11 mouse cellular contexts compared by ENCODE assay signal in genomic region chr15:85698345-85699034, GRCm38 (mm10). TPM values are rescaled to one million over a fixed set of nuclear protein-coding genes. Genes with fewer than 3 reads are reported as not detected.
DNase-seq lines count a peak whose midpoint lies in the region; TF ChIP-seq lines count a peak whose summit lies in the region.
"Had no signal": no experiment of that assay in that cellular context is flagged by ENCODE, and none has a peak within 500 bp of the region (broad histone marks: within the 10 kb centered on the region; RNA-seq: fewer than 3 reads in every experiment).

No protein-coding gene starts in this region.

- H3ac ChIP-seq in myocyte (ENCODE audit: control insufficient read depth, insufficient read length), result no peak overlapping the region

- 49% methylated on average over 14 of the region's 14 CpGs for WGBS in heart, adult 2 months

- H3K9ac ChIP-seq in heart, adult 2 months (ENCODE audit: low read depth, low read length), result no peak overlapping the region; the same call in 1 of the 2 replicates
- H3K9ac ChIP-seq: liver, embryonic 15.5 days had no signal

- no peak for TF ChIP-seq CTCF in heart, adult 2 months (IDR thresholded peaks at IDR 0.05)
- TF ChIP-seq CTCF in left cerebral cortex, adult 2 months (IDR thresholded peaks at IDR 0.05), result no peak

- peaks cover 4% of the 10 kb centered on the region for H3K79me2 ChIP-seq in heart, adult 2 months (replicated peaks; ENCODE audit: control insufficient read depth, insufficient read depth, low read length)
- peaks cover 72% of the 10 kb centered on the region for H3K79me2 ChIP-seq in myocyte (ENCODE audit: control insufficient read depth, insufficient read depth)

- peak; percentile 70; the same call in 1 of the 2 replicates for TF ChIP-seq EP300 in heart, adult 2 months (IDR thresholded peaks at IDR 0.05; ENCODE audit: insufficient read depth, low read depth, low read length)

- intact Hi-C loops in heart, adult 2 months (cut with DNase I), result no loop called here
- intact Hi-C loops in heart, postnatal 25 days (cut with DNase I), result no loop called here
- intact Hi-C loops in left cerebral cortex, adult 2 months (cut with DNase I), result no loop called here
- intact Hi-C loops in left cerebral cortex, postnatal 36 days (cut with DNase I), result no loop called here

- H3K27ac ChIP-seq in heart, adult 2 months, result peak overlapping the region; percentile 62
- H3K27ac ChIP-seq in left cerebral cortex, adult 2 months, result peak overlapping the region; percentile 26
- peak overlapping the region; percentile 28 for H3K27ac ChIP-seq in brown adipose tissue, adult 24 weeks (replicated peaks; ENCODE audit: low read depth, low read length)
- H3K27ac ChIP-seq: liver, embryonic 15.5 days had no signal

- peaks cover 45% of the 10 kb centered on the region for H3K4me1 ChIP-seq in heart, adult 2 months (ENCODE audit: control insufficient read depth, insufficient read depth, low read length)
- H3K4me1 ChIP-seq in brown adipose tissue, adult 24 weeks (ENCODE audit: control insufficient read depth, insufficient read depth, insufficient read length, low read length), result peaks cover 44% of the 10 kb centered on the region
- H3K4me1 ChIP-seq: liver, embryonic 15.5 days had no signal

- H3K36me3 ChIP-seq in heart, adult 2 months (ENCODE audit: control insufficient read depth, insufficient read depth, low read length), result peaks cover 49% of the 10 kb centered on the region
- H3K36me3 ChIP-seq in myocyte (ENCODE audit: control insufficient read depth, insufficient read depth), result peaks cover 96% of the 10 kb centered on the region
- H3K36me3 ChIP-seq: liver, embryonic 15.5 days had no signal

- H3K4me2 ChIP-seq in myocyte (ENCODE audit: low read depth), result peak overlapping the region; percentile 26
- H3K4me2 ChIP-seq: liver, embryonic 15.5 days had no signal

- peak; percentile 26; the same call in 1 of the 2 replicates for TF ChIP-seq POLR2A in heart, adult 2 months (IDR thresholded peaks at IDR 0.05; ENCODE audit: insufficient read depth, low read depth, low read length)
- peak; percentile 63 for TF ChIP-seq POLR2A in myocyte (IDR thresholded peaks at IDR 0.05; ENCODE audit: insufficient read length, low read depth)

- DNase-seq in heart, adult 2 months, result peak in 1 of 2 experiments; percentile 42
- DNase-seq in heart, postnatal 25 days (ENCODE audit: low spot score), result no peak
- no peak for DNase-seq in left cerebral cortex, adult 2 months (ENCODE audit: extremely low spot score in 1 of 2, low spot score in 2 of 2)
- no peak for DNase-seq in left cerebral cortex, postnatal 36 days (ENCODE audit: low spot score in 2 of 2)
- DNase-seq in adrenal gland, postnatal 25 days, result no peak
- no peak for DNase-seq in left cerebral cortex, adult 8-10 months (ENCODE audit: low spot score in 2 of 2)
- DNase-seq: thymus, adult 2 months had no signal

- H3K27me3 ChIP-seq in heart, adult 2 months (ENCODE audit: control insufficient read depth, insufficient read depth, low read length), result no peaks in the 10 kb centered on the region
- no peaks in the 10 kb centered on the region for H3K27me3 ChIP-seq in myocyte (ENCODE audit: control insufficient read depth, insufficient read depth, insufficient read length)
- H3K27me3 ChIP-seq: liver, embryonic 15.5 days had no signal

- no peak overlapping the region for H3K4me3 ChIP-seq in heart, adult 2 months
- H3K4me3 ChIP-seq in left cerebral cortex, adult 2 months, result no peak overlapping the region
- H3K4me3 ChIP-seq in brown adipose tissue, adult 24 weeks (ENCODE audit: insufficient read depth, low read depth, low read length), result no peak overlapping the region
- no peak overlapping the region for H3K4me3 ChIP-seq in myocyte
- H3K4me3 ChIP-seq: liver, embryonic 15.5 days had no signal

TF ChIP-seq in myocyte, 11 proteins besides CTCF, POLR2A, EP300 and RAD21:
- peak; percentile 46 to 81 (median 68) for TF ChIP-seq MYOD1 (IDR thresholded peaks at IDR 0.05; ENCODE audit: control insufficient read depth in 1 of 3, insufficient read length in 2 of 3, low read depth in 2 of 3)
- TF ChIP-seq MAX (IDR thresholded peaks at IDR 0.05; ENCODE audit: low read depth), result peak; percentile 11
- TF ChIP-seq TCF3 (IDR thresholded peaks at IDR 0.05; ENCODE audit: insufficient read length, low read depth), result no peak
- TF ChIP-seq MYOG (IDR thresholded peaks at IDR 0.05; ENCODE audit: control insufficient read depth in 1 of 3, insufficient read depth in 1 of 3, insufficient read length in 2 of 3, low read depth in 2 of 3), result peak in 2 of 3 experiments; percentile 39 to 77
- TF ChIP-seq CEBPB (IDR thresholded peaks at IDR 0.05; ENCODE audit: insufficient read depth, poor library complexity, severe bottlenecking), result no peak
- TF ChIP-seq USF1 (IDR thresholded peaks at IDR 0.05; ENCODE audit: low read depth), result peak; percentile 91
- peak; percentile 88 for TF ChIP-seq POLR2AphosphoS2 (IDR thresholded peaks at IDR 0.05; ENCODE audit: insufficient read length, low read depth)
TF ChIP-seq in myocyte: peak in this region for 5.

RNA-seq across cellular contexts. Expression of gene Ppara, which starts 36.3 kb away (rescaled TPM):
- total RNA-seq in heart, adult 2 months (2021), result 10 to 100 TPM; 53.1 to 60.7 TPM
- polyA plus RNA-seq in heart, adult 2 months (2012; rRNA removed), result 12.9 and 25.4 TPM in 2 replicates
- 10 to 100 TPM; 44.7 to 58.8 TPM for total RNA-seq in heart, postnatal 25 days (2021)
- 1 to 10 TPM; 3.6 TPM for total RNA-seq in left cerebral cortex, adult 2 months (2021)
- total RNA-seq in left cerebral cortex, postnatal 36 days (2021), result 1 to 10 TPM; 4.6 to 4.9 TPM
- polyA plus RNA-seq in brown adipose tissue, adult 24 weeks (2012; ENCODE audit: insufficient read depth, insufficient read length, missing spikeins), result 53.5 and 108 TPM in 2 replicates
- polyA plus RNA-seq in myocyte (2012; fragmentation: generic; extraction: Trizol), result 0.12 TPM
- total RNA-seq in adrenal gland, postnatal 25 days (2021), result 28.5 and 42.3 TPM in 2 replicates
- 1 to 10 TPM; 2.8 to 3.6 (median 3.3) TPM for total RNA-seq in left cerebral cortex, adult 8-10 months (2022)
- polyA plus RNA-seq: inflammation-experienced regulatory T-cells, adult 6 months had no signal
